Mouse (Mus musculus): ENCODE data around the gene 1110004F10Rik.

The 1110004F10Rik gene

GRCm38 (mm10) chr7:116093466-116093850, 54.3 kb downstream of the 1110004F10Rik start:
- WGBS: under 1% methylated on average over 19 of the region's 19 CpGs

DNA sequence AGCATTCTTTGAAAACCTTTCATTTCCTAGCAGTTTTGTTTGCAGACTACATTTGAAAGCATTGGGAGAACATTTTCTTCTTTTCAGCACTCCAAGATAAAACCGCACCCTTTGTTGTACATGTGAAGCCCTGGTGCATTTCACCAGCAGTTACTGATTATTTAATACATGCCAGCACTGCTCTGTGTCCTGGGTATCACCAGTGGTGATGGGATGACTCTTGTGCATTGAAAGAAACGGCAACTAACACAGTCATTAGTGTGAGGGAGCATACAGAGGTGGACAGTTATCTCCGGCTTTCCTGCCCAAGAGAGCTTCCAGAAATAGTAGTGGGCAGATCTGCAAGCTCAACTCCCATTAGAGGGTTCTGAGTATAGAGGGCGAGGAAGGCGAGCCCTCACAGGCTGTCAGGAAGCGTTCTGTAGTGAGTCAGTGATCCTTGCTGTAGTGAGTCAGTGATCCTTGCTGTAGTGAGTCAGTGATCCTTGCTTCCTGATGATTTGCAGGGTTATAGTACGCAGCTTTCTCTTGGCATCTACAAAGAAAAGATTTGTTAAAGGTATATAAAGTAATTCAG, 60.8 kb downstream of the 1110004F10Rik start:
- 68% methylated on average over 7 of the region's 7 CpGs for WGBS

DNA sequence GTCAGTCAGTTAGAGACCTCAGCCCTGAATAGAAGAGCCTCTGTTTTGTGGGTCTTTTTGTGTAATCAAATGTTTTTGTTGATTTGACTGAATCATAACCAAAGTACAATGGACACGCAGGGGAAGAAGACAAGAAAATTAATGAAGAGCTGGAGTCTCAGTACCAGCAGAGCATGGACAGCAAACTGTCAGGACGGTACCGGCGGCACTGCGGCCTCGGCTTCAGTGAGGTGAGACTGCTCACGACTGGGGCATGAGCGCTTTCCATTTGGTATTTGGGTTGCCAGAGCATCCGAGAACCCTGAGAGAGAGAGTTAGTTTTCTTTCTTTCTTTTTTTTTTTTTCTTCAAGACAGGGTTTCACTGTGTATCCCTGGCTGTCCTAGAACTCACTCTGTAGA, 63.9 kb downstream of the 1110004F10Rik start:
- 94% methylated on average over 9 of the region's 9 CpGs for WGBS

GRCm38 (mm10) chr7:116110661-116111060, 71.5 kb downstream of the 1110004F10Rik start:
- WGBS: 82% methylated on average over 3 of the region's 3 CpGs

- WGBS: 90% methylated on average over 6 of the region's 6 CpGs
Measured at GRCm38 (mm10) chr7:116111546-116111945, 72.3 kb downstream of the 1110004F10Rik start.

- WGBS: 85% methylated on average over 12 of the region's 12 CpGs
Measured at GRCm38 (mm10) chr7:116115216-116115930, 76.2 kb downstream of the 1110004F10Rik start.

- 66% methylated on average over 2 of the region's 2 CpGs for WGBS
Measured at GRCm38 (mm10) chr7:116115991-116116390, 76.8 kb downstream of the 1110004F10Rik start.

GRCm38 (mm10) chr7:116119306-116119857, 80.2 kb downstream of the 1110004F10Rik start:
- 87% methylated on average over 1 of the region's 1 CpGs for WGBS

DNA sequence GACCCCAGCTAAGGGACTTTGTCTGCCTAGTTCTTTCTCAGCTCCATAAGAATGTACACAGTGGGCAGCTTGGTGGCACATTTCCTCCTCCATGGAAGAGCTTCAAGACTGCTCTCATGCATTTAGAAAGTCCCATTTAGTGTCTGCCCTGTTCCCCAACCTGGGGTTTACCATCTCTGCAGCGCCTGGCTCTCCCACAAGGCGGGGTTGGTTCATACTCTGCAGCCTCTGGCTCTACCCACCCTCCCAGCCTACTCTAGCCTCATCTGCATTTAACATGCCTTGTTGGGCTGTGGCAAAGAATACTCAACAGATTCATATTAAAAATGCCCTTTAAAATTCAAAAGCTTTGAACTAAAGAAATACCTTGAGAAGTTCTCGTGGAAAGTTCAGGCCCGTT, 81.5 kb downstream of the 1110004F10Rik start:
- WGBS: 69% methylated on average over 4 of the region's 4 CpGs

DNA sequence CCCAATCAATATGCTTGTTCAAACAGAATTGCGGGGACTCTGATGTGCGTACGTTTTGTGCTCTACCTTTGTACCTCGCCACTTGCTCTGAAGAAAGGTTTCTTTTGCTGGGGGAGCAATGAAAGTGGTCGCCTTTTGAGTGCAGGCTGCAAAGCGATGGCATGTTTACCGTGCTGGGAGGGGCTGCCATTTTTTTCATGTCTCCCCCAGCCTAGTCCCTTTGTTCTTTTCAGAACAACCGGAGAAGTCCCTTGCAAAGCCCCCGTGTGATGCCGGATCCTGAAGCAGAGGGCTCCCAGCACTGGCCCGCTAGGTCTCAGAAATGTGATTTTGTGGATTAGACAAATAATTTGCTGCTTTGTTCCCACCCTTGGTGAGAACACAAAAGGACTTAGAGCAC, 82.0 kb downstream of the 1110004F10Rik start:
- WGBS: 88% methylated on average over 11 of the region's 11 CpGs

- WGBS: 37% methylated on average over 13 of the region's 13 CpGs
Measured at GRCm38 (mm10) chr7:116122981-116123596, 83.9 kb downstream of the 1110004F10Rik start.

- WGBS: 48% methylated on average over 2 of the region's 2 CpGs
Measured at GRCm38 (mm10) chr7:116123597-116123985, 84.4 kb downstream of the 1110004F10Rik start.

GRCm38 (mm10) chr7:116124057-116124456, 84.9 kb downstream of the 1110004F10Rik start:
- WGBS: 67% methylated on average over 12 of the region's 12 CpGs

DNA sequence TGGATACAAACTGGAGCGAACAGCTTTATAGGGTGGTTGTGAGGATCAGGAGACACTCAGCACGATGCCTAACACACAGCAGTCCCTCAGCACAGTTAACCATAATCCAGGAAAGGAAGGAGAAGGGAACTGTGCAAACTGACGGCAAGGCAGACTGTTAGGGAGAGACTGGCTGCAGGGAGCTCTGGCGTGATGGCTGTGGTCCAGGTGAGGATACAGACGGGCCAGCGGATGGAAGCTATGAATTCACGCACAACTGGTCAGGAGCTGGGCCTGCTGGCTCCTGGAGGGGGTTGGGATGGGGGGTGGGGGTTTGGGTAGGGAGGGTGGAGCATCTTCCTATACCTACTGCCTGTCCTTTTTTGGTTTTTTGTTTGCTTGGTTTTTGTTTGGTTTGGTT, 86.5 kb downstream of the 1110004F10Rik start:
- 69% methylated on average over 7 of the region's 7 CpGs for WGBS

DNA sequence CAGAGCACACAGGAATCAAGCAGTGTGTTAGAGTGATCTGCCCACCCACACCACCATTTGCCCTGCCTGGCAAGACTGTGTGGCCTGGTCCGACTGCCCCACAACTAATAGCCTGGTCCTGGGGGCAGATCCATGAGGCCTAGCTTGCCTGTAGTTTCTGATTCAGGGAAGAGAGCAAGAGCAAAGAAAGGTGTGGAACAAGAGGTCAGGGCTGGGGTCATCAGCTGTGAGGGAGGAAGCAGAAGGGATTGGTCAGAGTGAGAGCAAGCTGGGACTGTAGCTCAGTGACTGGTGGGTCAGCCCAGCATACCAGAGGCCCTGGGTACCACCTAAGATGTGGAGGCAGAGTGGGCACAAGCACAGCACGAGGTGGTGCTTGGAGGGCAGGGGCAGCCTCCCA, 87.9 kb downstream of the 1110004F10Rik start:
- 89% methylated on average over 2 of the region's 2 CpGs for WGBS

DNA sequence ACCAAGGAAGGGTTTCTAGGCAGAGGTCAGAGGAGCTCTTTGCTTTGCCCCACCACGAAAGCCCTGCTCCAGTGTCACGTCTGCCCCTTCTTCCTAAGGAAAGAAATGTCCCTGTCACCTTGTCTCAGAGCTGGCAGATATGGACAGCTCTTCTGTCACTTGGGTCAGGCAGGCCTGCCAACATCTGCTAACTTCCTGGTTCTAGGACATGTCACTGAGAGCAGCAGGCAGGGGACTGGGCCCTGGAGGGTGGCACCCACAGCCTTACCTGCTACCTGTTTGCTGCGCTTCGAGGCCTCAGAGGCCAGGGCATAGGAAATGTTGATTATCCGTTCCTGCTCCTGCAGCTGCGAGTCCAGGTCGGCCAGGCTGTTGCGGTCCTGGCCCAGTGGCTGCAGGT, 89.1 kb downstream of the 1110004F10Rik start:
- WGBS: 95% methylated on average over 8 of the region's 8 CpGs

DNA sequence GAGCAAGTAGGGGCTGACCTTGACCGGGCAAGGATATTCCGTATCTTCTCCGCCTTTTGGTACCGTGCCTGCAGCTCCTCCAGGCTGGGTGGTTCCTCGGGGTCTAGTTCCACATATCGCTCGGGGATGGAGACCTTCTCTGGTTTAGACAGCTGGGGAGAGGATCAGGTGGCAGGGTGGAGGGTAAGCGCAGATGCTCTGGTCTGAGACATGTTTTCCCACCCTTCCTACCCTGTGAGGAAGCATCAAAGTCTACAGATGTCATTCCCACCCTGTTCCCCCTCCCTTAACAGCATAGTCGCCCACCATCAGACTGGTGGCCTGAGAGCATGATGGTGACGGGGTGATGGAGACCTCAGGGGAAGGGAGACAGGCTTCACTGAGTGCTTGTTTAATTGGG, 90.2 kb downstream of the 1110004F10Rik start:
- 95% methylated on average over 10 of the region's 10 CpGs for WGBS

- 15% methylated on average over 4 of the region's 4 CpGs for WGBS
Measured at GRCm38 (mm10) chr7:116131390-116131789, 92.2 kb downstream of the 1110004F10Rik start.

DNA sequence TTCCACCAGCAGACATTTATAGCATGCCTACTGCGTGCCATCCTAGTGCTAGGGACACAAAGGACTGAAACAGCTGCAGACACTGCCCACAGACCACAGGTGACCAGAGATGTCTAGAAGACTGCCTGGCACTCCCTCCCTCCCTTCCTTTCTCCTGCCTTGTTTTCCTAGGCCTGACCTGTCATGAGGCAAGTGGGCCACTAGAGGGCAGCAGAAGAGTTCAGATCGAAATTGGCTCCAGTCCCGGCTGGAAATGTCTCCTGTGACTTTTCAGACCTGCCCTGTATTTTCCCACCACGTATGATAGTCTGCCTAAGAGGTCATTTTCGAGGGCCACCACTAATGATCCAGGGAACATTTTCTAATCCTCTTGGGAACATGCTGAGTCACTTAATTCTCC, 92.9 kb downstream of the 1110004F10Rik start:
- 4% methylated on average over 5 of the region's 5 CpGs for WGBS

- WGBS: 52% methylated on average over 31 of the region's 31 CpGs
Measured at GRCm38 (mm10) chr7:116134413-116135292, 95.5 kb downstream of the 1110004F10Rik start.

DNA sequence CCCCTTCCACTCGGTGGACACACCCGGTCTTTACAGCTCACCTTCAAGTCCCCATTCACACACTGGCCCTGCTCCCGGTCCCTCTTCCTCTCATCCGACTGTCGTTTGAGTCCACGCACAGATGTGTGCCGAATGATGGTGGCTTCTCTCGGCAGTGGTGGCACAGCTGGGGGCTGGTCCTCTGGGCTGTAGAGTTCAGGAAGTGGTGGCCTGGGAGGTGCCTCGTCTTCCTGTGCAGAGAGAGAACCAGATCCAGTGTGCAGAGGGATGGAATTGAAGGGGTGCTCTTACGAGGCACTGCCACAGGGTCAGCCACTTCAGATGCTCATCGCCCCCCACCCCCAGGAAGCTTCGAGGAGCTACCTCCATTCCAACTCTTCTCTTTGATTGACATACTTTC, 98.0 kb downstream of the 1110004F10Rik start:
- WGBS: 88% methylated on average over 12 of the region's 12 CpGs

DNA sequence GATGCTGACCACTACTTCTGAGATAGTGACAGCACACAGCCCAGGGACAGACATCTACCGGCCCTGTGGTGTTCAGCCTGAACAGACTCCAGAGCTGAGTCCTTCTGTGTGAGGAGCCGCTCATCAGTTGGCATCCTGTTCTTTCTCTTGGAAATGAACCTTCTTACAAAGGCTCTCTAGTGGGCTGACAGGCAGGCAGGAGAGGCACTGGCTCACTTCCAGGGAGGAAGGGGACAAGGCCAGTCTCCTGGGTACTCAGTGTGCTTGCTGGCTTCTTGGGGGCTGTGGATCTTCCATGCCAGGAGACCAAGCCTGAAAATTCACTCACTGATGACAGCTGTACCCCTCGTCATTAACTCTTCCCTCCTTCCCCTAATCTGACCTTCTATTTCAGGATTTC, 98.5 kb downstream of the 1110004F10Rik start:
- WGBS: 80% methylated on average over 3 of the region's 3 CpGs
